Mouse (Mus musculus): ENCODE measurements around the gene Ubtd1.

The Ubtd1 gene

DNA sequence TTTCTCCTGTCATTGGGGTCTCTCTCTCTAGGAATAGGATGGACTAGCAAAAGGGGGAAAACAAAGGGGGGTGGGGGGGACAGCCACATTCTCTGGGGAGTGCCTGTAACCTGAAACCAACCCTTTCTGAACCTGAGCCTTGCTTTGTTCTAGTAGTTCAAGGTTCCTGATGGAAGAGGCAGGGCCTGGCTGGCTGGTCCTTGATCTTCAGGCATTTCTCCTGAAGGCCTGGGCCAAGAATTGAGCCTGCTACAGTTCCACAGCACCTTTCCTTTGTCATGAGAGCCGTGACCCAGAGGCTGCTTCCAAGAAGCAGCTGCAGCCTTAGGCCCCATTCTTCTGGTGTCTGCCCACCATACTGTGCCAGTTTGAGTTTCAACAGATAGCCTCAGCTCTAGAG, 13.9 kb downstream of the Ubtd1 start:
- DNase-seq: no peak

DNA sequence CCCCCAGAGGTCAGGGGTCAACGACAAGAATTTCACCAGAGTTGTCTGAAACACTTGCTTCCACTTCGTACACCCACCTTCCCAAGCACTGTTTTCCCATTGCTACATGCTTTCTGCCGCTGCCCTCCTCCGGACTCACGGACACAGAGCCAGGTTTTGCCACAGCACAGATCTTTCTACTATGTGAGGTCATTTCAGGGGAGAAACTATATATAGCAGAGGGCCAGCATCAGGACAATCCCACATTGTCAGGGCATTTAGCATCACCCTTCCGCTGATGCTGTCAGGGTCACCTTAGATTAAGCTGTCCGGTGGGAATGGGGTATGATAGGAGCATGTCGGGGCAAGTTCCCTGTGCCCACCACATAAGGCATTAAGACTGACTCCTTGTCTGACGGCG, 15.5 kb downstream of the Ubtd1 start:
- DNase-seq: no peak

DNA sequence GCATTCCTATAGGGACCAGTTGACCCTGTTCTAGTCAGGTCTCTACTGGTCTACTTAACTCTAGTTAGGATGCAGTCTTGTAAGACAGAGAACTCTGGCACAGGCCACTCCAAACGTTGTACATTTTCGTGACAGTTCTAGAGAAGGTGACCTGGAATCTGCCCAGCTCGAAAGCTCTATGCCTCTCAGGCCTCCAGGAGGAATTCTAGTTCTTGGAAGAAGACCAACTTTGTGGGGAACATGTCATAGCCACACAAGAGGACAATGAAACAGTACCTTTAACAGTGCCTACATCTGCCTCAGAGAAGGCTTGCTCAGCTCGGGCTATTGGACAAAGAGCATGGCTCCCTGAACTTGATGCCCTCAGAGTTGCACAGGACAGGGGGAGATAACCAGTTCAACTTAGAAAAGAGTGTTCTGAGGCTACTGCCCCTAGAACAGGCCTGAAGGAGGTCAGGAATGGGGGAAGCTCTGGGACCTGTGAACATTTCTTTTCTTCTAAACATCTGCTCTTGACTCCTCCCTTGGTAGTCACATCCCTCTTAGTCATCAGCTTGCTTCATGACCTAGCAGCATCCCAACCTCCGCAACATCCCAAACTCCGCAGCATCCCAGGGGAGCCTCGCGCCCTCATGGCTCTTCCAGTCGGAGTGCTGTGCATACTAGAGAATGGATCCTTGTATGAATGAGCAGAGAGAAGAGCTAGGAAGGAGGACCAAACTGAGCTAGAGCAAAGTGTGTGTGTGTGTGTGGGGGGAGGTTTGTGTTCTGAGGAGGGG, 17.4 kb downstream of the Ubtd1 start:
- DNase-seq: no peak

DNA sequence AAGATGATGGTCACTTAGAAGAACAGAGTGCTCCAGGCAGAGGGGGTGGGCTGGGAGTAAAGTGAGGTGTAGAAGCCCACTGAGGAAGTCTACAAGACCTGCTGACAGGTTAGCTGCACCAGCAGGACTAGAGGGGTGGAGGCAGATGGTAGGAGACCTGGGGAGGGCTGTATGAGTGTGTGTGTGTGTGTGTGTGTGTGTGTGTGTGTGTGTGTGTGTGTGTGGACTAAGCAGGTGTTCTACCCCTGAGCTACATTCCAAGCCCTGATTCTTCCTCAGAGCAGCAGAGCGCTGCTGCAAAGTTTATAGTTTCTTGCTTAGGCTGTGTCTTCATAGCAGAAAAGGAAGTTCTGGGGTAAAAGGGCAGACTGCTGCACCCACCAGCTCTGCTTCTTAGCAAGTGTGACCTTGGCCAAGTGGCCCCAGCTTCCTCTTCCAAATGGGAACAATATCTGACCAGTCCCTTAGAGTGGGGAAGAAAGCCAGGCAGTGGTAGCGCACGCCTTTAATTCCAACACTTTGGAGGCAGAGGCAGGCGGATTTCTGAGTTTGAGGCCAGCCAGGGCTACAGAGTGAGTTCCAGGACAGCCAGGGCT, 18.2 kb downstream of the Ubtd1 start:
- DNase-seq: no peak

DNA sequence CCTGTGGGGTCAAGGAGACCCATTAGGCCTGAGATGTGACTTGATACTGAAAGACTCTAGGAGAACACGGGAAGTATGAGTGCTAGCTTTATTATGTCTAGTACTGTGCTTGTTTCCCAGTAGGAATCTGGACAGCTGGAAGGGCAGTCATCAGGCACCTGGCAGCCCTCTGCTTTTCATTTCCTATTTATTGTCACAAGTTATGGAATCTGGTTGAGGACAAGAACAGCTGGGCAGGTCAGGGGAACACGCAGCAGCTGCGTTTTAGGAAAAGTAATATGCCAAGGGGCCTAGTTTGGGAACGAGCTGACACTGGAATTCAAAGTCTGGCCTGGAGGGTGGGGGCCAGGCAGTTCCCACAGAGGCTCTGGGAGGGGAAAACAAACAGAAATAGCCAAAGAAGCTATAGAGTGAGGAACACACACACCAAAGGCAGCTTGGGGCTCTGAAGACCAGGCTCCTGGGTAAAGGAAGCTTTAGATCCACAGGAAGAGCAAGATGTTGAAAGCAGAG, 18.9 kb downstream of the Ubtd1 start:
- DNase-seq: no peak

DNA sequence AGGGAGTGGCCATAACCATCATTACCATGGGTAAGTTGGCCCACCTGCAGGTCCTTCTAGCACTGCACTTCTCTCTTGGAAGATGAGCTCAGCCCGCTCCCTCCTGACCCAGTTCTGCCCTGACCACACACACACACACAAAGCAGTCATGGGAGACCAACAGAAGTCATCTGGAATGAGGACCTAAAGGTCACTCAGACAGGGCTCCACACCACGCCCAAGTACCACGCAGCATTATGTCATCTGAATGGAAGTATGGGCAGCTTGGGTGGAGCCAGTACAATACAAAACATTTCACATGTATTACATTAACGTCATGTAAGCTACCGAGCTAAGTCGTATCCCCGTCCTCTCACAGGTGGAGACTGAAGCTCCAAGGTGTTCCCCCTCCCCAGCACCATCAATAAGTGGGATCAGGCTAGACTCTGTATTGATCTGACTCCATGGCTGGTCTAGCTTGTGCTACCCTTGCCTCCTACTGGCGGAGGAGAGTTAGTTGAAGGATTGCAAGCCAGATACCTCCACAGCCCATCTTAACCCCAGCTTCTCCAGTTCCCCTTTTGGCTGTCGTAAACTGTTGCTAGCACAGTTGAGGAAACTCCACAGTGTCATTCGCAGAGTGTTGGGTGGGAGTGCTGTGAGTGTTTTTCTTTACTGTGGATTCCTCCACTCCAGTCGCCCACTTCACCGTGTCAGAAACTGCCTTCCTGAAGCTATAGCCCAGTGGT, 19.9 kb downstream of the Ubtd1 start:
- no peak for DNase-seq

DNA sequence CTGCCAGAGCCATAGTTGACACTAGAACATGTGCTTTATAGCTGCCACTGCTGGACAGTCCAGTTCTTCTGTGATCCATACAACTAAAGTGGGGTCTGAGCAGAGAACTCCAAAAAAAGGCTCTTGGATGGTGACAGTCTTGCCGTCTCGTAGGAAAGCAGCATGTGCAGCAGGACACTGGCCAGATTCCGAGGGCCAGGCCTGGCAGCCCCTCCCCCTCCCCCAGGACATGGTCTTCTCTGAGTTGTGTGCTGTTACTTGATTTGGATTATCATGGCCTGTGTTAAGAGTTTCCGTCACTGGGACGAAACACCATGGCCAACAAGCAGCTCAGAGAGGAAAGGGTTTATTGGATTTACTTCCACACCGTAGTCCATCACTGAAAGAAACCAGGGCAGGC, 22.7 kb downstream of the Ubtd1 start:
- DNase-seq: no peak

DNA sequence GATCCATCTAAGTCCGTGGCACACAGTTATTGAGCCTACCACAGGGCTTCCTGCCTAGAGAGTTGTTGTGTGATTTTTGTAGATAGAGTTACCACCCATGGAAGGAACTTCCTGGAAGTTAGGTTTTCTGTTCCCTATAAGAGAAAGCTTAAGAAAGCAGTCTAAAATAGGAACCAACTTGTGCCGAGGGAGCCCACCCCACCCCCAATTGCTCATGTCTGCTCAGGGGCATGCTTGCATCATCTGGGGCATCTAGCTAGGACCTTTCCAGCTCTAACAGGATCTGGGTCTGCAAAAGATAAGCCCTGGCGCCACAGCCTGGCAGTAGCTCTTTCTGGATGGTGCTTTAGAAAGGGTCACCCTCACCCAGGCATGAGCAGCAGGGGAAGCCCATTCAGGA, 24.1 kb downstream of the Ubtd1 start:
- DNase-seq: no peak

DNA sequence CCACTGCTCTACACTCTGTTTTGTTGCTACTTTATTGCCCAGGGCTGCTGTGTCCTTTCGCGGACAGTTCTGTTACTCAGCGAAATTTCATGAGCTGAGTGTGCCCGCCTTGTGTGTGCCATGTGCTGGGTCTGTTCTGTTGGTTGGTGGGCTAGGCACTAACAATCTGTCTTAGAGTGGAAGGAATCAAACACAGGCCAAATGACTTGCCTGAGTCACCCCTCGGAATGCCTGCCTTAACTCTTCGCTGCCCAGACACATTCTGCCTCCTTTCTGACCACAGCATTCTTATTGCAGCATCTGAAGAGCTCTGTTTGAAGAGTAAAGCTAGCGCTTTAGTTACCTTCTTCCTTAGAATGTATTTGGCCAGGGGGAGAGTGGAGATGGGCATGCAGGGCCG, 25.0 kb downstream of the Ubtd1 start:
- DNase-seq: no peak

DNA sequence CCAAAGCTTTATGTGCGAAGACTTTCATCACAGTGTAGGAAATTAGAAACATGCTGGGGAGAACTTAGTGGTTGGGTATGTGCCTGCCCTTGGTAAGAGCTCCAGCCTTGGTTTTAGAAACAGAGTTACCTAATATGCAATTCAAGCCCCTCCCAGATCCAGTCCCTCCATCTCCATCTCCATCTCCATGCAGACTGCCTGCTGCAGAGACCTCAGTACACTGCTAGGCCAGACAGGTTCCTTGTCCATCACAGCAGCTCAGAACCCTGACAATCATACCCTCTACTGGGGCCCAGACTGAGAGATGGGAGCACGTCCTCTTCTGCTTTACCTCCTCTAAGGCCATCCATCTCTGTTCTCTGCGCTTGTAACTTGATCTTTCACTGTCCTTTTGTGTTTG, 27.0 kb downstream of the Ubtd1 start:
- no peak for DNase-seq

DNA sequence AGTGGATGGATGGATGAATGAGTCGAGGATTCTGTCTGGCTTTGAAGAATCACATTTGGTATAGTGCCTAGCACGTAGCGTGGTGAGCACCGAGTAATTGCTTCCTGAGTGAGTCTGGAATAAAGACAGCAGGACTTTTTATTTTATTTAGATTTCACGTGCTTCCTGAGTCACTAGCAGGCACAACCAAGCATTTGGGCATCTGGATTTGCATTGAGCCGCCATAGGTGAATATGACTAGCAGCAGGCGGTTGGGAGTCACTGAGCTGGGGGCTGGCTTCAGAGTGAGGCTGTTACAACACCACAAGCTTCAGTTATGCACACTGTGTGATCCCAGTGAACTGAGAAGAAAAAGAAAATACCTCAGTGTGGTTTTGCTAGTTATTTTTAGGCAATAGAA, 27.5 kb downstream of the Ubtd1 start:
- DNase-seq: no peak

DNA sequence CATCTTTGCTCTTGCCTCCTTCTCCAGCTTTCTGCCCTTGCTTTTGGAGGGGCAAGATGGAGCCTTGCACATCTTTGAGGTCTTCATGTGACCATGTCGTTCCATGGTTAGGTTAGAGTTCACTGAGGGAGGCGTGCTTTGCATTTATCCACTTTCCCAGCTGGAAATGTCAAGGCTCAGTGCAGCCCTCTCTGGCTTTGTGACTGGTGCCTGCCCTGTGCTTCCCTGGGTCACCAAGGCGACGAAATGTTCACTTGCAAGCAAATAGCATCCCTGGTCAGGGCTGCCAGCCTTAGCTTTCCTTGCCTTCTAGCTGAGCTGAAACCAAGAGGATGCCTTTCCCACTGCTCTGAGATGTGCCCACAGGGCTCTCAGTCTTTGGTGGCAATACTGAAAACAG, 28.9 kb downstream of the Ubtd1 start:
- no peak for DNase-seq

DNA sequence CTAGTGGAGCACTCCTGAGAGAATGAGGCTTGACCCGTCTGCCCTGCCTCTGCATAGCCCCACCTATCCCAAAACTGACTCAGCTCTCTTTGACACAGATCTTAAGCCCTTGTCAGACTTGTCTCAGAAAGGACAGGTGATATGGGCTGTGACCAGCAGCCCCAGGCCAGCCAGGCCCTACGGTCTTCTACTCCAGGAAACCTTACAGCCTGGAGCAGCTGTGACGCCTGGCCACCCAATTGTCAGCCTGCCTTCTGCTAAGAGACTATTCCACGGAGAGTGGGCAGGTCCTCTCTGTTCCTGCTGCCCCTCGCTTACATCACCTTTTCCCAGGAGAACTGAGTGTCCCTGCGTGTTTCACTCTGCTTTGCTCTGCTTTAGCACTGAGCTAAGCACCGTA, 29.6 kb downstream of the Ubtd1 start:
- no peak for DNase-seq

DNA sequence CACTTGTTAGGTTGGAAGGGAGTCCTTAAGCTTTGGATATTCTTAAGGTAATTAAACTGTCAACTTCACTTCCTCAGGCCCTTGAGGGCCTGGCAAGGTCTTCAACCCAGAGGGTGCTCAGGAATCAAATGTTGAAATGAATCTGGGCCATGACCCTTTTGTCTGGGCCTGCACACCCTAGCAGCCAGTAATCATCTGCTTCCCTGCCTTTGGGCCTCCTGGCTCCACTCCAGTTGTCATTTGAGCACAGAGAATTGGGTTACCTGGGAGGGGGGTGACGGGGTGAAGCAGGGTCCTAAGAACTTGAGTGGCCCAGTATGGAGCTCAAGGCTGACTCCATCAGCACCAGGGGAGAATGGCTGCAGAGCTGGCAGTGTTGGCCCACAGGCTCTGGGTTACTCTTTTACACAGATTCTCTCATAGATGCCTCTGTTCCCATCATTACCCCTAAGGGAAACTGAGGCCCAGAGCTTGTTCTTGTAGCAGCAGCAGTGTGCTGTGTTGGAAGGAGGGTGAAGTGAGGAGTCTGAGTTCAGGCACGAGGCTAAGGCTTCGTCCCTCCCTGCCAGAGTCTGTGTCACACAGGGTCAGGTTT, 32.8 kb downstream of the Ubtd1 start:
- DNase-seq: no peak

DNA sequence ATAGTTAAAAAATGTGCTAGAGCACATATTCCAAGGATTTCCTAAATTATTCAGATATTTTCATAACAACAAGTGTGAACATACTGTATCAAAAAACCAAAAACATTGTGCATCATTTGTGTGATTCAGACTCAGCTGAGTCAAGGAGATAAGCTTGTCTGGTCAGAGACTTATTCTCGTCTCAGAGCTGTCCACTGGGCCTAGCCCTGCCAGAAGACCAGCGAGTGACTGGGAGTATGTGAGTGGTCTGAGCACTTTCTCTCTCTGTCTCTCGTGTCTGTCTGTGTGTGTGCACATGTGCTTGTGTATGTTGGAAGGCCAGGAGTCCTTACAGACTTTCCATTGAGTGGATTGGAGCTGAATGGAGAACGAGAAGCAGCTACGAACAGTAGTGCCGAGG, 33.4 kb downstream of the Ubtd1 start:
- DNase-seq: no peak

DNA sequence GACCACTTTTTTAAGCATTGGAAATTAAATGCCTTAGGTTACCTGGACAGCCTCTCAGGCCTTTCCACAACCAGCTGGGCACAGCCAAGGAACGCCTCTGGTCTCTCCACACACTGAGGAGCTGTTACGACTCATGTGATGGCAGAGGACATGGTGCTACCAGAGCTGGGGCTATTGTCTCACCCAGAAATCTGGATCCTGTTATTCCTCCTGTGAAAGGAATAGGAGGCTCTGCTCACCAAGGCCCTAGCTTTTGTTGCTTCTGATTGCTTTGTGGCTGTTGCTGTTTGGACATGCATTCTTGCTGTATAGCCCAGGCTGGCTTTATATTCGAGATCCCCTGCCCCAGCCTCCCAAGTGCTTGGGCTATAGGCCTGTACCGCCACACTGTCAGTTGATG, 34.7 kb downstream of the Ubtd1 start:
- no peak for DNase-seq

DNA sequence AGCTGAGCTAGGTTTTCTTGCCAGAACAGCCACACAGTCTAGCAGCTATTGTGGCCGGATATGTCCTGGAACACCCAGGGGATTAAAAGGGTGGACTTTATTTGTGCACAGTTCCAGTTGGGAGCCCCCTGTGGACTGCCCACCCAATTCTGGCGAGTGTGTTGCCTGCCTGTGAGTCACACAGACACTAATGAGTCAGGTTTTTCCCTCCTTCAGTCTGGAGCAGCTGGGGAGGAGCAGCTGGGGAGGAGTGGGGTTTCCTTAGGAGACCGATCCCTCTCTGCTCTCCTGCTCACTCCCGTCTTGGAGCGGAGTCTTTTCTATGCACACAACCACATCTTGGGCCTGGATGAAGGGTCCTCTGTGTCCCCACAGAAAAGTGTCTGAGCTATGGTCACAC, 35.3 kb downstream of the Ubtd1 start:
- no peak for DNase-seq

DNA sequence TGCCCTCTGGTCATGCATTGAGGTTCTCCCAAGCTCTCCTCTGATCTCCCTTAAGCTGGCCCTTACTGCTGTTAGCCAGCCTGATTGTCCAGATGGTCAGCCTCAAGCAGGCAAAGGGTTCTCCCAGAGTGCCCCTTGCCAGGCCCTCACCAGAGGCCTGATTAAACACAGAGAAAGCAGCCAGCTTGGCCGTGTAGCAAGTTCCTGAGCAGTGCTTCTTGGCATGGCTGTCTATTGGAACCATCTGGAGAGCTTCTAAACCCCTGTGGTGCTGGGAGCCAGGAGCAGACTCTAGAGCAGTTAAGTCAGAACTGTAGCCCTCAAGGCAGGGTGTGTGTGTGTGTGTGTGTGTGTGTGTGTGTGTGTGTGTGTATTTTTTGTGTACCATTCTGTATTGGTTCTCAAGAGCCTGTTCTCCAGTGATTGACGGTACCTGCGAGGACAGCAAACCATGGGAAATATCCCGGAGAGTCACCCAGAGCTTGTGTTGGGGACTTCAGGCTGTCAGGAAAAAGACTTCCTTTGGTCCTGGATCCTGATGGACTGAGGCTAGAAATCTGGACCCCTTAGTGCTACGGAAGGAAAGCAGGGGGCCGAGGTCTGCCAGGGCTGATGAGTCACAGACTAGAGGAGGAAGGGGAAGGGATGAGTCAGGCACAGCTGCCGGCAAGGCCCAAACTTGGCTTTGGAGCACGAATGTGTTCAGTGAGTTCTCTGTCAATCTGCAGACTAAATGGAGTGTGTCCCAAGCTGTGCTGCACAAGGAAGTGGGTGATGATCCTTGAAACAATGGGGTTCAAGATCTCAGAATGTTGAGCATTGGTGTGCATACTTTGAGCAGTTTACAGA, 36.1 kb downstream of the Ubtd1 start:
- DNase-seq: peak; percentile 98

DNA sequence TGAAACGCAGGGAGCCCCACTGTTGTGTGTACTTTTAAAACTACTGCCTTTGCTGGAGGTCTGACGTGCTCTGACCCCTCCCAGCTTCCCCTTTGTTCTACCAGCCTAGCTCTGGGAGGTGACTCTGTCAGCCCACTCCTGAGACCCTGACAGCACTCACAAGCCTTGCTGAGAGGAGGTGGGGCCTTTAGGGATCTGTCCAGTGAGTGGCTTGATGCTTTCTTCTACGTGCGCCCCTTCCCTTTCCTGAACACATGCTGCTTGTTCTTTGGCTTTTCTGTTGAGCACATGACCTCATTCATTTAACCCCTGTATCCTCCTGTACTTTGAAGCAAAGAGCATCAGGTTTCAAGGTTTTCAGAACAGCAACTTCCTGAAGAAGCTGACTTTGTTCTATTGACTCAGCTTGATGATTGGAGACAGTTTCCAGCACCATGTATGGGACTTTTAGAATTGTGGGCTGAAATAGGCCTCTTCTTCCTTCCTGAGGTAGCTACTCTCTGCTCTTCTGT, 37.5 kb downstream of the Ubtd1 start:
- DNase-seq: no peak

DNA sequence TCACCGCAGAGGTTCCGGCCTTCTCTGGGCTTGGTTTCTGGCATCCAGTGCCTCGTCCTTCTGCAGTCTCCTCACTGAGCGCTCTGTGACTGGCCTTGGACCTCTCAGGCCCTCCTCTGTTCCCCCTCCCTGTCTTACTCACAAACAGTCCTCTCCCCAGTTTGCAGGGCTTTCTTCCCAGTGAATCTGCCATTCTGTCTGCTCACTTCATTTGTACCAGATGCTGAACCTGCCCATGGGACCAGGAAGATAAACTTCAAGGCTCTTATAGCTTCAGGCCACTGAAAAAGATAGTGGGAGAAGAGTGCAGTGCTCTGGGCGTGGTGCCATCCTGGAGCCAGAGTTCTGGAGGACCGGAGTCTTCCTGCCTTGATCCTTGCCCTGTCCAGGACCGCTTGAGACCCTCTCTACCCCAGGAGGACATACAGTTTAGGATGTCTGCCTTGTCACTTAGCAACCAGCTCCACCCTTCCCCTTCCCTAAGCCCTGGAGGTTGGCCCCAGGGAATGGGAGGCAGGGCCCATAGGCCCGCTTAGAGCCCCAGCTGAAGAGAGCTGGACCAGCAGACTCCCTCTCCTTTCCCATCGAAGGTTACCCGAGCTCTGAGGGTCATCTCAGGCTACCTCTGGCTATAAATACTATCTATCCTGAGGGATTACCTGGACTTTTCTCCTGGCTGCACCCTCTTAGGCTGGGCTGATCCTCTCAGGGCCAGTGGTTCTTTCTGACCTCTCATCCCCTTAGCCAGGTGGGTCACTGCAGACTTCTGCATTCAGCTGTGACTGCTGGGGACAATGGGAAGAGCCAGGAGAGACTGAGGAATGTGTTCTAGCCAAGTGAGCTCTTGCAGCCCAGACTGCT, 40.3 kb downstream of the Ubtd1 start:
- no peak for DNase-seq

DNA sequence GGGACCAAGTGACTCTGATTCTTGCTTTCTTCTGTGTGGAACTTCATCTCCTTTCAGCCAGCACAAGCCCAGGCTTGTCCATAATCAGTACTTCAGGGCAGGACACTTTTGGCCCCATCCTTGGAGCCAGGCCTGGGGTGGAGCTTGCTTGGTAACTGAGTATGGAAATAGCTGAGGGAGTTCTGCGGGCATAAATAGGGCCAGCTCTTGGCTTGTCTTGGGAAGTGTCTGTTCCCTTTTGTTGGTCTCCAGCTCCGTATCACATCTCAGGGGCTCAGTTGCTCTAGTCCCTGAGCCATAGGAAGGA, 40.9 kb downstream of the Ubtd1 start:
- DNase-seq: no peak

DNA sequence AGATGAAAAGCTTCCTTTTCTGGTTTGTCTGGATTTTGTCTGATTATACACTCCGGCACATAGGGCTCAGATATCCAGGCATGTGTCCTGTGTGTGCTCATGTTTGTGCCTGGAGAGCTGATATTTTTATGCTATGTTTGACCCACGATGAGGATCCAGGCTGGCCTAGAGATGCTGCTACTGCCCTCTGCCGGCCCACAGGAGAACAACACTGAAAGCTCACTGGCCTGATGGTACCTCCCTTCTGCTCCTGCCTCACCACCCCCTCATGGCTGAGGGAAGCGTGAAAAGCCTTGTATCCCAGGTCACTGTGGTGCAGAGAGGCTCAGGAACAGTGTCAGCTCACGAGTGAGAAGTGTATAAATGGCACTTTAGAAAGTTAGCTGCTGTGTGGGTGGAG, 44.6 kb downstream of the Ubtd1 start:
- DNase-seq: peak; percentile 93

Data from cerebellum, adult 9-10 months (tissue).